Mouse (Mus musculus): Measurements from ENCODE around the gene Cep250.
A peak's percentile ranks its signal among the peaks of the same experiment; 100 is the strongest.
"Not testable (repeated sequence)": the region's sequence is repeated elsewhere in the genome, so short reads cannot be mapped to it uniquely, and the experiment has no call there.

Gene Cep250

DNA sequence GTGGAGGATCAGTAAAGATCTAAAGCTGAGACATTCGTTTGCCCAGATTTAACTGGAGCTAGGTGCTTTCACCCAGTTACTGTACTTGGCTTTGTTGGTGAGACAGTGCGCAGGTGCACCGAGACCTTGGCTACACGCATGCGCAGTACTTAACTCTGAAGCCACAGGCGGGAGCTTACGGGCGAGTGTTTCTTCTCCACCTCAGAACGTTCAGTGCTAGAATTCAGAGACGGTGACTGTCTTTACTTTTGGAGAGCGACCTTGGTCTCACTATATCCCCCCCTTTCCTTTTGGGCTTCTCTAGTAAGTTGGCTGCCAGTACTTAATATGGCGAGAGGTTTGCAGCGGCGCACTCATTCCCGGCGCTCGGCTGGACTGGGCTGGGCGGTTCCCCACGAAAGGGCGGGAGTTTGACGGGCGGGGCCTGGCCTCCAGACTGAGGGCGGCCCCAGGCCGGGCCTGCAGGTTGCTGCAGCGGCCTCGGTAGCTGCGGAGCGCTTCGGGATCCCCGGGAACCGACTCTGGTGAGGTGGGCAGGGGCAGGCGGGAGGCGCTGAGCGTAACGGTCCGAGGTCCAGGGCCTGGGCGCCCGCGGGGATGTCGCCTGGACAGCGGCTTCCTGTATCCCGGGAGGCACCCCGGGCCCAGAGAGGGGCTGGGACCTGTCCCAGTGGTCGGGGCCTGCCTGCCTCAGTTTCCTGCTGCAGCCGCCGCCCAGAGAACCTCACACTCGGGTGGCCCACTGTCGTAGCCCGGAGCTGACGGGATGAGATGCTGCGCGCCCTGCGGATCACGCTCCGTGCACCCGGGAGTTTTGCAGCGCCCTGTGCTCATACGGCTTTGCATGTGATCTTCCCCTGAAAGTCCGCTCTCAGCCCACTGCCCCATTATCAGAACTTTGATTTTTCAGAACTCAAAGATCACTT, at the start of gene Cep250:
Gene Cep250 (plus strand): TSS at position 325 of the 926 bp plus-strand sequence.
- peak; percentile 86 for DNase-seq (ENCODE audit: low read depth, low spot score)

DNA sequence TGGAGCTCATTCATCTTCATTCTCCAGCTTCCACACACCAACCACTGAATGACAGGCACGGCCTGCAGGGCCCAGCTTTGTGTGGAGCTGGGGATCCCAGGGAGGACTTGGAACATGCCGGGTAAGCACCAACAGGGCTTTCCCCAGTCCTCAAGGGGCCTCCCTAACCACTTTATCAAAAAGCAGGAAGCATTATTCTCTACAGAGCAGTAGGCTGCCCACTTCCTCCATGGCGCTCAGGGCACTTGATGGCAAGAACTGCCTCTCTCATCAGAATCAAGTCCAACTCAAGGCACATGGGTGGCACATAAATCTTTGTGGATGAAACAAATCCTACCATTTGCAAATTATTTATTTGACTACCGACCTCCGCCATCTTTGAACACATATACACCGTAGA, 41.6 kb upstream of the Cep250 start:
- no peak for DNase-seq (ENCODE audit: low read depth, low spot score)

DNA sequence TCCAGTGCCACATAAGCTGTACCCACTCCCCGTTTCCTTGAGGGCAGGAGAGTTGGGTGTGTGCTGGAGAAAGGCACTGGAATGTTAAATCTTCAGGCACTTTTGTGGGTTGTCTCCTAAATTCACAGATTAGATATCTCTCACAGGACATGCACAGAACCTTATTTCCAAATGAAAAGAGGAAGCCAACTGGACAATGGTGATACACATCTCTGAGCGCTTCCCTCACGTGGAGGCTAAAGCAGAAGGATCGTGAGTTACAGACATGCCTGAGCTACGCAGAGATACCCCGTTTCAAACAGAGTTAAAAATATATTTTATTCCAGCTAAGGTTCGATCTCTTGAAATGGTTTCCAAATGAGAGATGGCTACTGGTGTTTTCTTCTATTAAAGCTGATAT, 33.1 kb upstream of the Cep250 start:
- no peak for DNase-seq (ENCODE audit: low read depth, low spot score)

DNA sequence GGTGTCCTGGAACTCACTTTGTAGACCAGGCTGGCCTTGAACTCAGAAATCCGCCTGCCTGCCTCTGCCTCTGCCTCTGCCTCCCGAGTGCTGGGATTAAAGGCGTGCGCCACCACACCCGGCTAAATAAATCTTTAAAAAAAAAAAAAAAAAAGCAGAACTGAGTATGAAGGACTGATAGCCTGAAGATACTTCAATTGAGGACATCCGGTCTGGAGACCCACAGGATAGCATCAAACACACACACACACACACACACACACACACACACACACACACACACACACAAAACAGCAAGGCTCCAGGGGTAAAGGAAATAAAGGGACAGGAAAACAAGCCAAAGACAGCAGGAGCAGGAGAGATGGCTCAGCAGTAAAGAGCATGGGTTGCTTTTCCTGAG, 31.0 kb upstream of the Cep250 start:
- not testable (repeated sequence) for DNase-seq (ENCODE audit: low read depth, low spot score)

GRCm38 (mm10) chr2:155928711-155929345, 27.4 kb upstream of the Cep250 start:
- peak; percentile 46 for DNase-seq (ENCODE audit: low read depth, low spot score)

- DNase-seq (ENCODE audit: low read depth, low spot score), result peak; percentile 99
Measured at GRCm38 (mm10) chr2:155929531-155930442, 26.5 kb upstream of the Cep250 start, which contains the start of gene Uqcc1. Uqcc1 (minus strand) TSS chr2:155930310.

DNA sequence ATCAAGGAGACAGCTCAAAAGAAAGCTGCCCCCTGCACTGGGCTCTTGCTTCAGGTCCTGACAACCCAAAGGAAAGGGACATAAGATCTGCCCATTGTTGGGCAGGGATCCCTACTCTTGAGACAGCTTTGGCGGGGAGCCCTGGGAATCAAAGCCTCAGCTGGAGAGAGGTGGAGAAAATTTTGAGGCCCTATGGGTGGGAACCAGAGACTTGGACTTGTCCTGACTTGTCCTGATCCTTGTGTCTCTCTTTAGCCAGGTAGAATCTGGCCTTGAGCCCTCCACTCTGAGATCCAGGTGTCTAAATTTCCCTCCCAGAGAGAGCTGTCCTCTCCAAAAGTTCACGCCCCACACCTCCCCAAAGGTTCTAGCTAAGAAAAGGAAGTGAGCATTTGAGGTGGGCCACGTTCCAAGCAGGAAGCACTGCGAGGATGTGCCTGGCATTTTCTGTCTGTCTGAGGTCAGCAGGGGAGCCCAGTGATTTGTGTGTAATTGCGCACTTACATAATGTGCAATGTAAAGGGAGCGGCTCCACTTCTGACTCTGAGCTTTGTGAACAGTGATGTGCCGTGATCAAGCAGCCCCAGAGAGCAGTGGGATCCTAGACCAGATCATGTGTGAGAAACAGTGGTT, 16.2 kb upstream of the Cep250 start:
- peak; percentile 48 for DNase-seq (ENCODE audit: low read depth, low spot score)

DNA sequence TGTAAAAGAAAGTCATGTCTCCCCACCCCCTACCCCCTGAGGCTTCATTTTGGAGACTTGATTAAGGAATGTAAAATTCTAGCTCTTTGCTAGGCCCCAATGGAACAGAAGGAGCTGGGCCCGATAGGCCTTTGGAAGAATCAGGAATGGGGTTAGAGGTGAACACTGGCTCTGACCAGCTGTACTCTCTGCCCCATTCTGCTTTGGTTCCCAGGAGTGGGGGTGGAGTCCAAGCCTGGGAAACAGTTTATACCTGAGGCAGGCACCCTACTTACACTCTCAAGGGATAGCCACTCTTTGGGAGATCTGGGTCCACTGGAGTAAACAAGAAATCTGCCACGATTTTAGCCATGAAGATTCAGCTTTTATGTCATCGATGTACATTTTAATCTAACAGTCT, 15.6 kb upstream of the Cep250 start, which contains the start of gene Gm15557:
Gene Gm15557 (plus strand): TSS at position 48 of the 400 bp plus-strand sequence.
- DNase-seq (ENCODE audit: low read depth, low spot score), result no peak

DNA sequence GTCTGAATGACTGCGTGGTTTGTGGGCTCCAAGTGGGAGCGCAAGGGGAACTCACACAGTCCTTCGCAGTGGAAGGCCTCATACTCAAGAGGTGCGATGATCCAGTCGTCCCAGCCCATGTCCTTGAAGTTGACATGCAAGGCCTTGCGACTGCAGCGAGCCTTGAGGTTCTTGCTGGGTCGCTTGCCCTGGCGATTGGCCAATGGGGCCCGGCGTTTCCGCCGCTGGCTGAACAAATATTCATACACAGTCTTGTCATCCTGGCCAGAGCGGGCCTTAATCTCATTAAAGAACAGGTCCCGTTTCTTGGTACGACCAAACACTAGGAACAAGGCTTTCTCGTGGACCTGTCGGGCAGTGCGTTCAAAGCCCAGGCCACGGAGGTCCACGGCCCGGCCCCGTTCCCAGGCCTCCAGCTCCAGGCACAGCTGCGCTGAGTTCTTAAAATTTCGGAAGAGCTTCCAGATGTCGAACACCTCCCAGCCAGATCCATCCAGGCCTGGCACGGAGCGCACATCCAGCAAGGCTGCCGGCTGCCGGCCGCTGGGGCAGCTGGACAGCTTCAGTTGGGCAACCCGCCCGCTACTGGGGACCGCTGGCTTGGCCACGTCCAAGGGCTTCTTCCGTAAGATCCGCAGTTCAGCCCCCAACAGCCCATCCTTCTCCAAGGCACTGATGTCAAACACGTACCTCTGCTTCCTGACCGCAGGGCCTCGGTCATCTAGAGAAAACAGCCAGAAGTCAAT, 14.4 kb upstream of the Cep250 start:
- no peak for DNase-seq (ENCODE audit: low read depth, low spot score)

- no peak for DNase-seq (ENCODE audit: low read depth, low spot score)
Measured at GRCm38 (mm10) chr2:155943463-155943862, 12.8 kb upstream of the Cep250 start.

- DNase-seq (ENCODE audit: low read depth, low spot score), result no peak
Measured at GRCm38 (mm10) chr2:155944685-155945084, 11.6 kb upstream of the Cep250 start.

DNA sequence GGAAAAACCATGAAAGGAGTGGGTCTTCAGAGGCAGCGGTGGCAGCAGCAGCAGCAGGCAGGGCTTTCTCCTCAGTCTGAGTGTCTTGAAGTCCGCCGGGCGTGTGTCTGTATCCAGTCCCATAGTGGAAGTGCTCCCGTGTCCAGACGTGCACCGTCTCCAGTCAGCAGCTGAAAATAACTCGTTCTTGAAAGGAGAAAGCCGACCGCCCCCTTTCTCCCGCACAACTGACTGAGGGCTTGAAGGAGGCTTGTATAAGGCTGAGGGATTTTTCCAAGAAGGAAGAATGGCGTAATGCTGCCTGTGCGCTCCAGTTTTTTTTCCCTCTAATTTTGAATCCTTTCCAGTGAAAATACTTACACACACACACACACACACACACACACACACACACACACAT, 11.1 kb upstream of the Cep250 start, which contains the start of gene Gdf5:
Gene Gdf5 (minus strand): TSS at position 244 of the 400 bp plus-strand sequence.
- no peak for DNase-seq (ENCODE audit: low read depth, low spot score)

DNA sequence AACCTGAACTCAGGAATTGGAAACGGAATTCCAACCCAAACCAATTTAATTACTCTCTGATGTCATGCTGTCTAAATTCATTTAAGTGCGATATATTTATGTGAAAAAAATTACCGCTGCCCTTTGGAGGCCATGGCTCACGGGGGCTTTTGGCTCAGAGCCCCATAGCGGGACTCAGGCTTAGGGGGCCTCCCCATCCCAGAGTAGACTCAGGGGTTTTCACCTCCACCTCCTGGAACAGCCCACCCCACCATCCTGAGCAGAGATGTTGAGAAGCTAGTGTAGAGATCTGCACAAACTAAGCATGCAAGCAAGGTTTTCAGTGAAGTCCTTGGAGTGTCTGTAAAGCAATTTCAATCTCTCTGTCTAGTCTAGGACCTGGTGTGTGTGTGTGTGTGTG, 10.7 kb upstream of the Cep250 start:
- no peak for DNase-seq (ENCODE audit: low read depth, low spot score)

DNA sequence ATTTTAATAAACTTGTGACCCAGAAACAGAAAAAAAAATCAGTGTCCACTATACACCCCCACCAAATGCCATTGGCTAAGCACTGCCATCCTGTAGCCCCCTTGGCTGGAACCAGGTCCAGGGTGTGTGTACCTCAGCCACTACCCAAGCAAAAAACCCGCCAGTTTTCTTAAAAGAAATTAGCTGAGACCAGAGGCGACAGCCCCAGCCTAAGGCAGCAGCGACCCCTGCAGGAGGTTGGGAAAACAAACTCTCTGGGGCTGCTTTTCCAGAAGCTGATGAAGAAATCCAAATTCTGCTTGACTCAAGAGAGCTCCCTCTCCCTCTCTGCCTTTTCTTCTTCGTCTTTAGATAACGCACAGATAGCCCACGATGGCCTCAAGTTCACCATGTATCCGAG, 10.2 kb upstream of the Cep250 start:
- DNase-seq (ENCODE audit: low read depth, low spot score), result peak; percentile 82

GRCm38 (mm10) chr2:155946499-155946898, 9.8 kb upstream of the Cep250 start:
- no peak for DNase-seq (ENCODE audit: low read depth, low spot score)

DNA sequence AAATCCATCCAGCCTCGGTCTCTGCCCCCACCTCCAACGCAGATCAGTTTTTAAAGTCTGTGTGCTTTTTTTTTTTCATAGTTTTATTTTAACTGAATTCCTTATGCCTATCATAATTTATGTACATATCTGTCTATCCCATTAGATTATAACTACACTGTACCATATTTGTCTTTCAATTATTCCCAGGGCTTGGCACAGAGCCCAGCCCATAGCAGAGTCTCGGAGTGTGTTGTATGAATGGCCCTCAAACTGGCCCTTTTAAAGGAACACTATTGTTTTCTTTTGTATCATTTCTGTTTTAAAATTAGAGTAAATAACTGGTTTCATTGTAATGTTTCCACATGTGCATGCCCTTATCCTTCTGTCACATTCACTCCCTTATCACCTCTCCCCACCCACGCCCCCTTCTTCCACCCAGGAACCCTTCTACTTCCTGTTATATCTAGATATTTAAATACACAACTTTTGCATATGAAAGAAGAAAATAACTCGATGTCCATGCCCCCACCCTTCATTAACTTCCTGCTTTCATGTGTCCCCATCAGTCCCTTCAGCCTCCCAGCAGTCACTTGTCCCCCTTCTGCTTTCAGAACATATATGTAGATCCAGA, 8.8 kb upstream of the Cep250 start:
- no peak for DNase-seq (ENCODE audit: low read depth, low spot score)

DNA sequence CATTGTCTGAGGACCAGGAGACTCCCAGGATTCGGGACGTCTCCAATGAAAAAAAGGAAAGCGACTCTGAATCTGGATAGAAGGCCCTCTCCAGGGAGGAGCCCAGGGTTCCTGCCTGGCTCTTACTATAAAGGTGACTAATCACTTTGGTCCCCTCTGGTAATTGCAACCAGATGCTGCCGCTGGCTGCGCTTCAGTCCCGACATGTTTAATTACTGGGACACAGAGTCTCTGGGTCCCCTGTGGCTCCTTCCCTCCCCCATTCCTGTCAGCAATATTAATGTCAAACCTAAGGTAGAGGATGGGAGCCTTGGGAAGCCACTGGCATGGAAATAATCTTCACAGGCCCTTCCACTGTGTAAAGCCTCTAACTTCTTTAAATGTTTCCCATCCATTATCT, 6.9 kb upstream of the Cep250 start:
- peak; percentile 87 for DNase-seq (ENCODE audit: low read depth, low spot score)

- peak; percentile 93 for DNase-seq (ENCODE audit: low read depth, low spot score)
Measured at GRCm38 (mm10) chr2:155952006-155952405, 4.3 kb upstream of the Cep250 start.

GRCm38 (mm10) chr2:155959981-155960380, 3.7 kb downstream of the Cep250 start:
- no peak for DNase-seq (ENCODE audit: low read depth, low spot score)

GRCm38 (mm10) chr2:155961862-155962261, 5.6 kb downstream of the Cep250 start:
- DNase-seq (ENCODE audit: low read depth, low spot score), result no peak

Measured in 3T3-L1 (cell line).